Mouse (Mus musculus): ENCODE results near the gene Cul4a.

DNA sequence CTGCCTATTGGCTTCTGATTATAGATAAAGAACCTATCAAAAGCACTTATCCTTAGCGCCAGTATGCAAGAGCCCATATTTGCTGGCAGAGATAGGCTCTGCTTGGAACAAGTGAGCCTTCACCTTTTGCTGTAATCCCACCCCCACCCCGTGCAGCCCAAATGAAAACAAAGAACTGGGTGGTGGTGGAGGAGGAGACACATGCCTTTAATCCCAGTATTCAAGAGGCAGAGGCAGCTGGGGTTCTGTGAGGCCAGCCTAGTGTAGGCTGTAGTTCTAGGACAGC, 76.2 kb downstream of the Cul4a start:
- TF ChIP-seq MYC (IDR thresholded peaks at IDR 0.05; ENCODE audit: low read depth, low read length) (no peak), ZC3H11A (IDR thresholded peaks at IDR 0.05; ENCODE audit: low read depth, low read length) (no peak), HCFC1 (IDR thresholded peaks at IDR 0.05; ENCODE audit: low read depth, low read length) (no peak)

Measured in CH12.LX (cell line).